Mouse (Mus musculus) cerebellum, postnatal 10 days (tissue): ENCODE measurements at regions not wholly inside any gene's neighbourhood (a gene's known extent, or its start where the extent isn't known, plus 50 kb on each side); places are given as distances from the start of the nearest gene placed in this dataset.
"Not testable (repeated sequence)": the region's sequence is repeated elsewhere in the genome, so short reads cannot be mapped to it uniquely, and the experiment has no call there.

Experiments used
- DNase-seq, 2 experiments: peaks; one replicate each; pipeline ENCODE4 v3.0.0; 2021; ENCODE audit warnings: mixed read lengths in 2 of 2

GRCm38 (mm10) chr7:139323026-139323425, 65.9 kb upstream of the Inpp5a start:
- no peak for DNase-seq

- no peak for DNase-seq
Observed at GRCm38 (mm10) chr7:139327030-139327429, 61.9 kb upstream of the Inpp5a start.

GRCm38 (mm10) chr7:139332791-139333190, 56.1 kb upstream of the Inpp5a start:
- peak; percentile 29 to 49 for DNase-seq

GRCm38 (mm10) chr7:139337998-139338397, 50.9 kb upstream of the Inpp5a start:
- not testable (repeated sequence) for DNase-seq
